Mouse (Mus musculus): ENCODE data around the gene Krtap9-3. TPM values are rescaled to one million over a fixed set of nuclear protein-coding genes. Genes with fewer than 3 reads are reported as not detected.

Gene Krtap9-3
- total RNA-seq, 2 experiments from 2014 or later, result not detected

GRCm38 (mm10) chr11:99580636-99581035 is 17.3 kb downstream of the Krtap9-3 start, which contains the start of gene Krtap1-5:
TSS of gene Krtap1-5 (minus strand) at chr11:99581016.
- intact Hi-C loops (cut with DNase I; ENCODE audit: low total_unique reads), result no loop called here
- no peak for DNase-seq

- peak; percentile 52 for DNase-seq
- intact Hi-C loops (cut with DNase I; ENCODE audit: low total_unique reads), result no loop called here
These were observed 23.8 kb downstream of the Krtap9-3 start for GRCm38 (mm10) chr11:99574106-99574505.

GRCm38 (mm10) chr11:99573164-99573563 is 24.7 kb downstream of the Krtap9-3 start:
- intact Hi-C loops (cut with DNase I; ENCODE audit: low total_unique reads), result no loop called here
- no peak for DNase-seq

- DNase-seq, result no peak
- intact Hi-C loops (cut with DNase I; ENCODE audit: low total_unique reads), result no loop called here
These were observed 31.4 kb downstream of the Krtap9-3 start, which contains the start of gene Krtap3-1 for GRCm38 (mm10) chr11:99566530-99566929. TSS of gene Krtap3-1 (minus strand) at chr11:99566630.

- no peak for DNase-seq
- intact Hi-C loops (cut with DNase I; ENCODE audit: low total_unique reads), result no loop called here
These were observed 35.3 kb downstream of the Krtap9-3 start for GRCm38 (mm10) chr11:99562580-99562979.

- intact Hi-C loops (cut with DNase I; ENCODE audit: low total_unique reads), result no loop called here
- DNase-seq, result no peak
These were observed 38.5 kb downstream of the Krtap9-3 start, which contains the start of gene Gm11939 for GRCm38 (mm10) chr11:99559366-99559765. TSS of gene Gm11939 (minus strand) at chr11:99559466.

- DNase-seq, result no peak
- intact Hi-C loops (cut with DNase I; ENCODE audit: low total_unique reads), result no loop called here
These were observed 39.7 kb downstream of the Krtap9-3 start for GRCm38 (mm10) chr11:99557976-99558745.

- intact Hi-C loops (cut with DNase I; ENCODE audit: low total_unique reads), result no loop called here
- DNase-seq, result no peak
These were observed 41.2 kb downstream of the Krtap9-3 start, which contains the start of gene Krtap3-2 for GRCm38 (mm10) chr11:99556753-99557152. TSS of gene Krtap3-2 (minus strand) at chr11:99556853.

GRCm38 (mm10) chr11:99556195-99556594 is 41.7 kb downstream of the Krtap9-3 start:
- DNase-seq, result no peak
- intact Hi-C loops (cut with DNase I; ENCODE audit: low total_unique reads), result no loop called here

GRCm38 (mm10) chr11:99550765-99551164 is 47.1 kb downstream of the Krtap9-3 start, which contains the start of gene Krtap3-3:
TSS of gene Krtap3-3 (minus strand) at chr11:99550865.
- DNase-seq, result no peak
- intact Hi-C loops (cut with DNase I; ENCODE audit: low total_unique reads), result no loop called here

GRCm38 (mm10) chr11:99547892-99548291 is 50.0 kb downstream of the Krtap9-3 start:
- intact Hi-C loops (cut with DNase I; ENCODE audit: low total_unique reads), result no loop called here
- DNase-seq, result no peak

Other genes starting within 250 kb of the Krtap9-3 start
- not detected for gene Krt27, start 247.0 kb downstream of the Krtap9-3 start, total RNA-seq (2021)
- gene Krt28, start 223.2 kb downstream of the Krtap9-3 start, total RNA-seq (2021), result not detected
- gene Krt10, start 208.7 kb downstream of the Krtap9-3 start, total RNA-seq (2021), result 1 to 10 TPM; 4.5 to 5.7 TPM
- gene Krt12, start 175.8 kb downstream of the Krtap9-3 start, total RNA-seq (2021), result not detected
- under 1 TPM; 0.27 TPM for gene Krt20, start 160.0 kb downstream of the Krtap9-3 start, total RNA-seq (2021)
- not detected for gene Krt23, start 105.0 kb downstream of the Krtap9-3 start, total RNA-seq (2021)
- gene Krt39, start 76.8 kb downstream of the Krtap9-3 start, total RNA-seq (2021), result not detected
- gene Krt40, start 54.9 kb downstream of the Krtap9-3 start, total RNA-seq (2021), result not detected
- not detected for gene Krtap3-3, start 47.2 kb downstream of the Krtap9-3 start, total RNA-seq (2021)
- not detected for gene Krtap3-2, start 41.3 kb downstream of the Krtap9-3 start, total RNA-seq (2021)
- not detected for gene Gm11939, start 38.6 kb downstream of the Krtap9-3 start, total RNA-seq (2021)
- gene Krtap3-1, start 31.5 kb downstream of the Krtap9-3 start, total RNA-seq (2021), result not detected
- gene Krtap1-5, start 17.1 kb downstream of the Krtap9-3 start, total RNA-seq (2021), result not detected
- gene Krtap1-4, start 14.5 kb downstream of the Krtap9-3 start, total RNA-seq (2021), result not detected
- not detected for gene Krtap1-3, start 6.8 kb downstream of the Krtap9-3 start, total RNA-seq (2021)
- gene Gm11938, start 5.2 kb upstream of the Krtap9-3 start, total RNA-seq (2021), result not detected
- gene Gm11937, start 12.1 kb upstream of the Krtap9-3 start, total RNA-seq (2021), result not detected
- not detected for gene Krtap2-4, start 16.7 kb upstream of the Krtap9-3 start, total RNA-seq (2021)
- gene Gm11562, start 22.3 kb upstream of the Krtap9-3 start, total RNA-seq (2021), result not detected
- gene Krtap4-1, start 30.1 kb upstream of the Krtap9-3 start, total RNA-seq (2021), result not detected
- gene Krtap4-2, start 37.0 kb upstream of the Krtap9-3 start, total RNA-seq (2021), result not detected
- not detected for gene Krtap4-7, start 46.0 kb upstream of the Krtap9-3 start, total RNA-seq (2021)
- gene Gm11555, start 52.1 kb upstream of the Krtap9-3 start, total RNA-seq (2021), result not detected
- gene Gm11563, start 60.9 kb upstream of the Krtap9-3 start, total RNA-seq (2021), result not detected
- gene Krtap4-6, start 67.9 kb upstream of the Krtap9-3 start, total RNA-seq (2021), result not detected
- gene Gm14190, start 92.6 kb upstream of the Krtap9-3 start, total RNA-seq (2021), result not detected
- not detected for gene Gm14180, start 136.2 kb upstream of the Krtap9-3 start, total RNA-seq (2021)
- not detected for gene Gm11595, start 174.8 kb upstream of the Krtap9-3 start, total RNA-seq (2021)
- not detected for gene Krtap4-8, start 182.6 kb upstream of the Krtap9-3 start, total RNA-seq (2021)
- not detected for gene Krtap4-9, start 187.1 kb upstream of the Krtap9-3 start, total RNA-seq (2021)
- gene Gm11596, start 195.4 kb upstream of the Krtap9-3 start, total RNA-seq (2021), result not detected
- not detected for gene Gm11569, start 200.8 kb upstream of the Krtap9-3 start, total RNA-seq (2021)
- gene Gm11554, start 206.3 kb upstream of the Krtap9-3 start, total RNA-seq (2021), result not detected
- not detected for gene Krtap4-13, start 211.8 kb upstream of the Krtap9-3 start, total RNA-seq (2021)
- not detected for gene Gm11564, start 217.6 kb upstream of the Krtap9-3 start, total RNA-seq (2021)
- not detected for gene 2300003K06Rik, start 240.0 kb upstream of the Krtap9-3 start, total RNA-seq (2021)

Data from gastrocnemius, postnatal 14 days (tissue).